Mouse (Mus musculus): ENCODE results near the gene Actl6b. TPM values are rescaled to one million over a fixed set of nuclear protein-coding genes. Genes with fewer than 3 reads are reported as not detected.

Actl6b gene
- polyA plus RNA-seq, 1 experiment from 2014 or later, result 5.2 TPM

DNA sequence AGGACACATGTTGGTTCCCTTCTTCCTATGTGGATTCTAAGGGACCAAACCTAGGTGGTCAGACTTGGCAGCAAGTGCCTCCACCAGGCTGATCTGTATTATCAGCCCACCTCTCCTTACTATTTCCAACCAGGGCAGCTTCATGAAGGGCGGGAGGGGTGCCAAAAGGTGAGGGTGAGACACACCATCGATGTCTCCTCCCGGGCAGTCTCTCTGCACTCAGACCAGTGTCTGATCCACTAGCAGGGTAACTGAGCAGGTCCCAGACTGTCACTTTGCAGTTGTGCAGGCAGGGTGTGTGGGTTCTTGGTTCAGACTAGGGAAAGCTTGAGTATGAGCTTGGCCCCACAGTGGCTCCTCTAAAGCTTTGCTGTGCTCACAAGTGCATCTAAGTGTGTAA is 38.5 kb upstream of the Actl6b start:
- no peaks in the 10 kb centered on the region for H3K9me3 ChIP-seq (ENCODE audit: control insufficient read depth, low read length)
- 95% methylated on average over 3 of the region's 3 CpGs for WGBS
- H3K4me1 ChIP-seq (ENCODE audit: control insufficient read depth, insufficient read depth, low read length), result peaks cover 6% of the 10 kb centered on the region; the same call in 1 of the 2 replicates
- no peak overlapping the region for H3K9ac ChIP-seq (ENCODE audit: low read depth, low read length)
- peaks cover 33% of the 10 kb centered on the region for H3K36me3 ChIP-seq (ENCODE audit: control insufficient read depth, insufficient read depth, low read length)
- no peaks in the 10 kb centered on the region for H3K27me3 ChIP-seq (replicated peaks; ENCODE audit: control insufficient read depth, insufficient read depth, low read length)
- H3K4me2 ChIP-seq (ENCODE audit: low read depth, low read length), result no peak overlapping the region
- no peak for ATAC-seq (ENCODE audit: low read depth)
- no peak overlapping the region for H3K4me3 ChIP-seq (ENCODE audit: low read depth, low read length)
- H3K27ac ChIP-seq (replicated peaks; ENCODE audit: low read depth, low read length), result no peak overlapping the region
- DNase-seq (ENCODE audit: low spot score), result no peak

DNA sequence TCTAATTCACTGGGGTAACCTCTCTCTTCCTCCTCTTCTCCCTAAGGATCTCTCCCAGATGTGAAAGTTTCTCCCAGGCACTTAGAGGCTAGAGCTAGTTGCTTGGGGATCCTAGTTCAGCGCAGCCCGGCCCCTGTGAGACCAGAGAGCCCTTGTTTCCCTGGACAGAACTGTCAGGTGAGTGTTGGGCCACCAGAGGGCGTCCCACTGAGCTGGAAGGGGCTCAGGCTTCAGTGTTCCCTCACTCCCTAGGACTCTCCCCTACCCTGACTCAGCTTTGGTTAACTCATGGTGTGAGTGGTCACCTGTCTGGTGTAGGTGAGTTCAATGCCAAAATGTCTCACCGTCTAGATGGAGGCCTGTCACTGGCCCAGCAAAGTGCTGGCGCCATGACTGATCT is 34.9 kb upstream of the Actl6b start, which contains the start of gene Gigyf1:
Gene Gigyf1, plus strand, starts transcription at position 113 of the 400 bp plus-strand sequence.
- Histone ChIP-seq H3K9me3 (ENCODE audit: control insufficient read depth, low read length) (no peaks in the 10 kb centered on the region), H3K36me3 (ENCODE audit: control insufficient read depth, insufficient read depth, low read length) (peaks cover 69% of the 10 kb centered on the region), H3K4me2 (ENCODE audit: low read depth, low read length) (no peak within 1 kb of the TSS), H3K4me1 (ENCODE audit: control insufficient read depth, insufficient read depth, low read length) (no peaks in the 10 kb centered on the region), H3K4me3 (ENCODE audit: low read depth, low read length) (no peak within 1 kb of the TSS), H3K9ac (ENCODE audit: low read depth, low read length) (no peak within 1 kb of the TSS), H3K27ac (replicated peaks; ENCODE audit: low read depth, low read length) (no peak within 1 kb of the TSS), H3K27me3 (replicated peaks; ENCODE audit: control insufficient read depth, insufficient read depth, low read length) (no peaks in the 10 kb centered on the region)
- ATAC-seq (ENCODE audit: low read depth), result no peak
- DNase-seq (ENCODE audit: low spot score), result no peak
- 70% methylated on average over 5 of the region's 5 CpGs for WGBS

DNA sequence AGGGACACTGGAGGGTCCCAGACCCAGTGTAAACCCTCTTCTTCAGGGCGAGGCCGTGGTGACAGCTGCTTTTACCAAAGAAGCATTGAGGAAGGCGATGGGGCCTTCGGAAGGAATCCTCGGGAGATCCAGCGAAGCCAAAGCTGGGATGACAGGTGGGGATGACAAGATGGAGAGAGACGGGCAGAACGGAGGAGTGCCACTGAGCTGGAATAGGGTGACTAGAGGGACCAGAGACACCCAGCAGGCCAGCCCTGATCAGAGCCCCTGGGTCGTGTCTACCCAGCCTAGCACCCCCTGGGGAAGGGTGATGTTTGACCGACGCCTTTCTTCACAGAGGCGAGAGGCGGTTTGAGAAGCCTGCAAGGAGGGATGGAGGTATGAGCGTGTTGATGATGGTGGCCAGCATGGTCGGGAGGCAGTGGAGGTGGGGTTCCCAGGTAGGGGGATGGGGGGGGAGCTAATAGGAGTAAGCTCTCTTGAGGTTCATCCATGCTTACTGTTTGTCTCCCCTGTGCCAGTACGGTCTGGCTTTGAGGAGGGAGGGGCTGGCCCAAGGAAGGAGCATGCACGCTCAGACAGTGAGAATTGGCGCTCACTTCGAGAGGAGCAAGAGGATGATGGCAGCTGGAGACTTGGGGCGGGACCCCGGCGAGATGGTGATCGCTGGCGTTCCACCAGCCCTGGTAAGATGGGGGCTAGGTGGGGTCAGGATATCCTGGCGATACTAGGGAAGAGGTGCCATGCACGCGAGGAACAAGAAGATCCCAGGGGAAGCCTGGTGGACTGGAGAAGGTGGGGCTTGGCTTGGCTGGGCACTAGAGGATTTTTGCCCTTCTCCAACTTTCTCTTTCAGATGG is 33.4 kb upstream of the Actl6b start:
- H3K27ac ChIP-seq (replicated peaks; ENCODE audit: low read depth, low read length), result no peak overlapping the region
- H3K4me1 ChIP-seq (ENCODE audit: control insufficient read depth, insufficient read depth, low read length), result no peaks in the 10 kb centered on the region
- H3K9me3 ChIP-seq (ENCODE audit: control insufficient read depth, low read length), result no peaks in the 10 kb centered on the region
- H3K27me3 ChIP-seq (replicated peaks; ENCODE audit: control insufficient read depth, insufficient read depth, low read length), result no peaks in the 10 kb centered on the region
- H3K4me3 ChIP-seq (ENCODE audit: low read depth, low read length), result no peak overlapping the region
- no peak overlapping the region for H3K9ac ChIP-seq (ENCODE audit: low read depth, low read length)
- DNase-seq (ENCODE audit: low spot score), result no peak
- H3K4me2 ChIP-seq (ENCODE audit: low read depth, low read length), result no peak overlapping the region
- peaks cover 77% of the 10 kb centered on the region for H3K36me3 ChIP-seq (ENCODE audit: control insufficient read depth, insufficient read depth, low read length)
- ATAC-seq (ENCODE audit: low read depth), result no peak
- WGBS, result 90% methylated on average over 27 of the region's 27 CpGs

DNA sequence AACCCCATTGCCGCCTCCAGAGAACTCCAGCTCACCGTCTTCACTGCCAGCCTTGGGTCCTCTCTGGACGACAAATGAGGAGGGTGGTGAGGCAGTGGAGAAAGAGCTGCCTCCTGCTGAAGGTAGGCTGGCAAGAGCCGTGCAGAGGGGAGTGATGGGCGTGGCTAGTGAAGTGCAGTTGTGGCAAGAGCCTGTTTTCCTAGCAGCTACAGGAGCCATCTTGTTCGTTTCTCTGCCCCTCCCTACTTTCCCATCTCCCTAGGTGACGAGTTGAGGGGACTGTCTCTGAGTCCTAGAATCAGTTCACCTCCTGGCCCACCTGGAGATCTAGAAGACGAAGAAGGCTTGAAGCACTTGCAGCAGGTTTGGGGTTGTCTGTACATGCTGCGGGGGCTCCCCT is 31.5 kb upstream of the Actl6b start:
- Histone ChIP-seq H3K9me3 (ENCODE audit: control insufficient read depth, low read length) (no peaks in the 10 kb centered on the region), H3K4me3 (ENCODE audit: low read depth, low read length) (no peak overlapping the region), H3K9ac (ENCODE audit: low read depth, low read length) (no peak overlapping the region), H3K27ac (replicated peaks; ENCODE audit: low read depth, low read length) (no peak overlapping the region), H3K4me1 (ENCODE audit: control insufficient read depth, insufficient read depth, low read length) (no peaks in the 10 kb centered on the region), H3K36me3 (ENCODE audit: control insufficient read depth, insufficient read depth, low read length) (peaks cover 96% of the 10 kb centered on the region), H3K27me3 (replicated peaks; ENCODE audit: control insufficient read depth, insufficient read depth, low read length) (no peaks in the 10 kb centered on the region), H3K4me2 (ENCODE audit: low read depth, low read length) (no peak overlapping the region)
- DNase-seq (ENCODE audit: low spot score) (no peak), ATAC-seq (ENCODE audit: low read depth) (no peak)
- WGBS, result 78% methylated on average over 9 of the region's 9 CpGs

DNA sequence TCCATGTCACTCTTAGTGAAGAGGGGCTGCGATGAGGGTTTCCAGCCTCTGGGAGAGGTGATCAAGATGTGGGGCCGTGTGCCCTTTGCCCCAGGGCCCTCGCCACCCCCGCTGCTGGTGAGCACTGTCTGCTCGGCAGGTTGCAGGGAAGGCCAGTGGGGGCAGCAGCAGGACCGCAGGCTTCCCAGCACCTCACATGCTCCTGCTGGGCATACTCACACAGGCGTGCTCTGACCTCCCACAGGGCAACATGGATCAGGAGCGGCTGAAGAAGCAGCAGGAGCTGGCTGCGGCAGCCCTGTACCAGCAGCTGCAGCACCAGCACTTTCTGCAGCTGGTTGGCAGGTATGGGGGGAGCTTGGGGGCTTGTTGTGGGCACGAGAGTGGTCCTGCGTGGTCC is 30.6 kb upstream of the Actl6b start:
- WGBS, result 75% methylated on average over 11 of the region's 11 CpGs
- no peak for DNase-seq (ENCODE audit: low spot score)

DNA sequence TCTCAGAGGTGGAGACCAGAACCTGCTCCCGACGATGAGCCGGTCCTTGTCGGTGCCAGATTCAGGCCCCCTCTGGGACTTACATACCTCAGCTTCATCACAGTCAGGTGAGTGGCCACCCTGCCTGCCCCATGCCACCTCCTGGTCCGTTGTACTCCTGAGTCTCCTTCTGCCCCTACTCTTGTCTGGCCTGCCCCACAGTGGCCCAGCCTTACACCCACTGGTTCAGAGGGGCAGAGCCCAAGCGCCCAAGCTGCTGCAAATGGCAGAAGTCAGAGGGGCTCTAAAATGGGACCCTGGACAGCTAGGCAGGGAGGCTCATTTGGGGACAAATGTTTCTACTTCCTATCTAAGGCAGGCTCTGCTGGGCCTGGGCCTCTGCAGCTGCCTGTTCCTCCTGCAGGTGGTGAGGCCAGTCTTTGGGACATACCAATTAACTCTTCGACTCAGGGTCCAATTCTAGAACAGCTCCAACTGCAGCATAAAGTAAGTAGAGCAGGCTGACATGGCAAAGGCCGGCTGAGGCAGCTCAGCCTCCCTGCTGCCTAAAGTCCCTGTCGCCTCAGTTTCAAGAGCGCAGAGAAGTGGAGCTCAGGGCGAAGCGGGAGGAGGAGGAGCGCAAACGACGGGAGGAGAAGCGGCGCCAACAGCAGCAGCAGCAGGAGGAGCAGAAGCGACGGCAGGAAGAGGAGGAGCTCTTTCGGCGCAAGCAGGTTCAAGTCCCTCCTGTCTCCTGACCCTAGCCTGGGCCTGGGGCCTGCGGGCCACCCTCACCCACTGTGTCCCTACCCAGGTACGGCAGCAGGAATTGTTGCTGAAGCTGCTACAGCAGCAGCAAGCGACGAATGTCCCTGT is 29.7 kb upstream of the Actl6b start:
- WGBS, result 84% methylated on average over 23 of the region's 25 CpGs
- ATAC-seq (ENCODE audit: low read depth) (no peak), DNase-seq (ENCODE audit: low spot score) (no peak)
- no peak overlapping the region for H3K27ac ChIP-seq (replicated peaks; ENCODE audit: low read depth, low read length)
- H3K9ac ChIP-seq (ENCODE audit: low read depth, low read length), result no peak overlapping the region
- H3K4me3 ChIP-seq (ENCODE audit: low read depth, low read length), result no peak overlapping the region
- H3K4me2 ChIP-seq (ENCODE audit: low read depth, low read length), result no peak overlapping the region
- H3K9me3 ChIP-seq (ENCODE audit: control insufficient read depth, low read length), result no peaks in the 10 kb centered on the region
- no peaks in the 10 kb centered on the region for H3K27me3 ChIP-seq (replicated peaks; ENCODE audit: control insufficient read depth, insufficient read depth, low read length)
- no peaks in the 10 kb centered on the region for H3K4me1 ChIP-seq (ENCODE audit: control insufficient read depth, insufficient read depth, low read length)
- H3K36me3 ChIP-seq (ENCODE audit: control insufficient read depth, insufficient read depth, low read length), result peaks cover 99% of the 10 kb centered on the region

More for the DNA sequence above, 30.6 kb upstream of the Actl6b start:
- H3K4me3 ChIP-seq (ENCODE audit: low read depth, low read length), result no peak overlapping the region
- H3K27ac ChIP-seq (replicated peaks; ENCODE audit: low read depth, low read length), result no peak overlapping the region
- no peaks in the 10 kb centered on the region for H3K4me1 ChIP-seq (ENCODE audit: control insufficient read depth, insufficient read depth, low read length)
- no peak for ATAC-seq (ENCODE audit: low read depth)
- no peak overlapping the region for H3K4me2 ChIP-seq (ENCODE audit: low read depth, low read length)
- no peaks in the 10 kb centered on the region for H3K9me3 ChIP-seq (ENCODE audit: control insufficient read depth, low read length)
- no peak overlapping the region for H3K9ac ChIP-seq (ENCODE audit: low read depth, low read length)
- no peaks in the 10 kb centered on the region for H3K27me3 ChIP-seq (replicated peaks; ENCODE audit: control insufficient read depth, insufficient read depth, low read length)
- peaks cover 99% of the 10 kb centered on the region for H3K36me3 ChIP-seq (ENCODE audit: control insufficient read depth, insufficient read depth, low read length)

DNA sequence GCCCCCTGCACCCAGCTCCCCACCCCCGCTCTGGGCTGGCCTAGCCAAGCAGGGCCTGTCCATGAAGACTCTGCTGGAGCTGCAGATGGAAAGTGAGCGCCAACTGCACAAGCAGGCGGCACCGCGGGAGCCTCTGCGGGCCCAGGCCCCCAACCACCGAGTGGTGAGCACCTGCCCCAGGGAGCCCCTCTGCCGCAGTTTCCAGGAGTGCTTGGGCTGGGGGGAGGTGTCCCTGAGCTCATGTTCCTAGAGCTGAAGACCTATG is 29.1 kb upstream of the Actl6b start:
- H3K4me2 ChIP-seq (ENCODE audit: low read depth, low read length), result no peak overlapping the region

DNA sequence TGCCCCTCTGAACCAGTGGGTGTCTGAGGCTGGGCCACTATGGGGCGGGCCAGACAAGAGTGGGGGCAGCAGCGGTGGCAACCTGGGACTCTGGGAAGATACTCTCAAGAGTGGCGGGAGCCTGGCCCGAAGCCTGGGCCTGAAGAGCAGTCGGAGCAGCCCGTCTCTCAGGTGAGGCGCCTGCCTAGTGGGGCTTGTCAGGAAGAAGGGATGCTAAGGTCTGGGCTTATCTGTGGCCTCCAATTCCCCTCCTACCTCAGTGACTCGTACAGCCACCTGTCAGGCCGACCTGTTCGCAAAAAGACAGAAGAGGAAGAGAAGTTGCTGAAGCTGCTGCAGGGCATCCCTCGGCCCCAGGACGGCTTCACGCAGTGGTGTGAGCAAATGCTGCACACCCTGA is 28.6 kb upstream of the Actl6b start:
- ATAC-seq (ENCODE audit: low read depth) (no peak), DNase-seq (ENCODE audit: low spot score) (no peak)
- WGBS, result 83% methylated on average over 12 of the region's 13 CpGs
- Histone ChIP-seq H3K4me2 (ENCODE audit: low read depth, low read length) (no peak overlapping the region), H3K4me1 (ENCODE audit: control insufficient read depth, insufficient read depth, low read length) (no peaks in the 10 kb centered on the region), H3K9ac (ENCODE audit: low read depth, low read length) (no peak overlapping the region), H3K27me3 (replicated peaks; ENCODE audit: control insufficient read depth, insufficient read depth, low read length) (no peaks in the 10 kb centered on the region), H3K9me3 (ENCODE audit: control insufficient read depth, low read length) (no peaks in the 10 kb centered on the region), H3K27ac (replicated peaks; ENCODE audit: low read depth, low read length) (no peak overlapping the region), H3K36me3 (ENCODE audit: control insufficient read depth, insufficient read depth, low read length) (peaks cover 99% of the 10 kb centered on the region), H3K4me3 (ENCODE audit: low read depth, low read length) (no peak overlapping the region)

More for the DNA sequence above, 29.1 kb upstream of the Actl6b start:
- Histone ChIP-seq H3K36me3 (ENCODE audit: control insufficient read depth, insufficient read depth, low read length) (peaks cover 99% of the 10 kb centered on the region), H3K27ac (replicated peaks; ENCODE audit: low read depth, low read length) (no peak overlapping the region), H3K27me3 (replicated peaks; ENCODE audit: control insufficient read depth, insufficient read depth, low read length) (no peaks in the 10 kb centered on the region), H3K4me1 (ENCODE audit: control insufficient read depth, insufficient read depth, low read length) (no peaks in the 10 kb centered on the region), H3K4me3 (ENCODE audit: low read depth, low read length) (no peak overlapping the region), H3K9me3 (ENCODE audit: control insufficient read depth, low read length) (no peaks in the 10 kb centered on the region), H3K9ac (ENCODE audit: low read depth, low read length) (no peak overlapping the region)
- WGBS, result 74% methylated on average over 4 of the region's 8 CpGs
- ATAC-seq (ENCODE audit: low read depth) (no peak), DNase-seq (ENCODE audit: low spot score) (no peak)
